Mouse (Mus musculus): ENCODE measurements around the gene Phldb2. TPM values are rescaled to one million over a fixed set of nuclear protein-coding genes. Genes with fewer than 3 reads are reported as not detected.

Gene Phldb2
- polyA plus RNA-seq, 1 experiment from 2014 or later = 17.4 TPM

- no peak overlapping the region for H3K4me3 ChIP-seq
- H3K9ac ChIP-seq = no peak overlapping the region
- H3K4me2 ChIP-seq = no peak overlapping the region
- no peak for ATAC-seq
- H3K27ac ChIP-seq = no peak overlapping the region
- no peaks in the 10 kb centered on the region for H3K27me3 ChIP-seq (replicated peaks)
- H3K36me3 ChIP-seq = no peaks in the 10 kb centered on the region
- peaks cover 7% of the 10 kb centered on the region; the same call in 1 of the 2 replicates for H3K4me1 ChIP-seq
- 64% methylated on average over 6 of the region's 6 CpGs for WGBS (ENCODE audit: insufficient replicate concordance)
- no peaks in the 10 kb centered on the region for H3K9me3 ChIP-seq (replicated peaks)
Observed at GRCm38 (mm10) chr16:45923731-45924424, 29.5 kb downstream of the Phldb2 start.

DNA sequence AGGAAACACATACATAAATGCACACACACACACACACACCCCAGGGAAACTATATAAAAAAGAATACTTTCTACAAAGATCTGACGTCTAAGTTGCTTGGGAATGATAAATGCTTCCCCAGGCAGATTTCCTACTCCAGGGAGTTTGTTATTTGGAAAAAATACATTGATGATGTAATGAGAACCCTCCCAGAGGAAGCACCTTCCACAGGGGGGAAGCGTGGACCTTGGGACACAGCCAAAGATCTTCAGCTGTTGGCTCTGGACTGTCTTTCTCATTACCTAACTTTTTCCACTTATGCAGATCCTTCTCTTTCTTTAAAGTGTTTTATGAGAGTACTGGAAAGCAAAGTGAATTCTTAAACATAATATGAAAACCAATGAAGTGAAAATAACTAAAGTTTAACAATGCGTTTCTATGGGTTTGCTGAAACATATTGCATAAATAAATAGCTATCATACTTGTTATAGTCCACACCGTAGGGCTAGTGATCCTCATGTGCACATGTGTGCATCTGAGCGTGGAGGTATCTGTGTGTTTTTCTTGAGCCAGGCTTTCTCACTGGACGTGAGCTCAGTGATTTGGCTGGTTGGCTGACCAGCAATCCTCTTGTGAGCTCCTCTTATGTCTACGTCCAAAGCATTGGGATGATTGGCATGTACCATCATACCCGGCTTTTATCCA is 30.7 kb downstream of the Phldb2 start:
- no peaks in the 10 kb centered on the region for H3K9me3 ChIP-seq (replicated peaks)
- no peak overlapping the region for H3K4me2 ChIP-seq
- no peak for ATAC-seq
- no peaks in the 10 kb centered on the region for H3K36me3 ChIP-seq
- no peak overlapping the region for H3K9ac ChIP-seq
- no peaks in the 10 kb centered on the region for H3K27me3 ChIP-seq (replicated peaks)
- peaks cover 1% of the 10 kb centered on the region; the same call in 1 of the 2 replicates for H3K4me1 ChIP-seq
- no peak overlapping the region for H3K27ac ChIP-seq
- 65% methylated on average over 8 of the region's 8 CpGs for WGBS (ENCODE audit: insufficient replicate concordance)
- no peak overlapping the region for H3K4me3 ChIP-seq

GRCm38 (mm10) chr16:45919572-45919971 is 33.8 kb downstream of the Phldb2 start:
- Histone ChIP-seq H3K4me3 (no peak overlapping the region), H3K9ac (no peak overlapping the region), H3K27ac (no peak overlapping the region), H3K4me1 (no peaks in the 10 kb centered on the region), H3K9me3 (replicated peaks) (no peaks in the 10 kb centered on the region), H3K36me3 (no peaks in the 10 kb centered on the region), H3K4me2 (no peak overlapping the region), H3K27me3 (replicated peaks) (no peaks in the 10 kb centered on the region)
- 65% methylated on average over 8 of the region's 8 CpGs for WGBS (ENCODE audit: insufficient replicate concordance)
- ATAC-seq = no peak

- Histone ChIP-seq H3K27ac (no peak overlapping the region), H3K9me3 (replicated peaks) (no peaks in the 10 kb centered on the region), H3K4me1 (no peaks in the 10 kb centered on the region), H3K4me2 (no peak overlapping the region), H3K36me3 (no peaks in the 10 kb centered on the region), H3K9ac (no peak overlapping the region), H3K4me3 (no peak overlapping the region), H3K27me3 (replicated peaks) (no peaks in the 10 kb centered on the region)
- no peak for ATAC-seq
- WGBS (ENCODE audit: insufficient replicate concordance) = 73% methylated on average over 8 of the region's 8 CpGs
Observed at GRCm38 (mm10) chr16:45903595-45903994, 49.8 kb downstream of the Phldb2 start.

GRCm38 (mm10) chr16:45898459-45898858 is 54.9 kb downstream of the Phldb2 start:
- WGBS (ENCODE audit: insufficient replicate concordance) = 69% methylated on average over 3 of the region's 3 CpGs
- no peak for ATAC-seq

GRCm38 (mm10) chr16:45896587-45896986 is 56.8 kb downstream of the Phldb2 start:
- ATAC-seq = no peak
- Histone ChIP-seq H3K27ac (no peak overlapping the region), H3K27me3 (replicated peaks) (no peaks in the 10 kb centered on the region), H3K36me3 (no peaks in the 10 kb centered on the region), H3K9ac (no peak overlapping the region), H3K4me1 (no peaks in the 10 kb centered on the region), H3K9me3 (replicated peaks) (no peaks in the 10 kb centered on the region), H3K4me2 (no peak overlapping the region), H3K4me3 (no peak overlapping the region)
- WGBS (ENCODE audit: insufficient replicate concordance) = 67% methylated on average over 2 of the region's 2 CpGs

More at GRCm38 (mm10) chr16:45898459-45898858, 54.9 kb downstream of the Phldb2 start:
- Histone ChIP-seq H3K27me3 (replicated peaks) (no peaks in the 10 kb centered on the region), H3K4me3 (no peak overlapping the region), H3K9me3 (replicated peaks) (no peaks in the 10 kb centered on the region), H3K4me1 (no peaks in the 10 kb centered on the region), H3K4me2 (no peak overlapping the region), H3K27ac (no peak overlapping the region), H3K9ac (no peak overlapping the region), H3K36me3 (no peaks in the 10 kb centered on the region)

- H3K4me1 ChIP-seq = no peaks in the 10 kb centered on the region
- H3K4me3 ChIP-seq = no peak overlapping the region
- no peaks in the 10 kb centered on the region for H3K36me3 ChIP-seq
- no peak overlapping the region for H3K4me2 ChIP-seq
- H3K9me3 ChIP-seq (replicated peaks) = no peaks in the 10 kb centered on the region
- no peak for ATAC-seq
- no peak overlapping the region for H3K27ac ChIP-seq
- no peak overlapping the region for H3K9ac ChIP-seq
- H3K27me3 ChIP-seq (replicated peaks) = no peaks in the 10 kb centered on the region
- WGBS (ENCODE audit: insufficient replicate concordance) = 61% methylated on average over 5 of the region's 5 CpGs
Observed at GRCm38 (mm10) chr16:45894998-45895397, 58.4 kb downstream of the Phldb2 start.

- WGBS (ENCODE audit: insufficient replicate concordance) = 69% methylated on average over 2 of the region's 2 CpGs
- ATAC-seq = 0 out of 2 replicates have a peak, but pooled peaks have one; percentile 42
- Histone ChIP-seq H3K4me3 (no peak overlapping the region), H3K36me3 (no peaks in the 10 kb centered on the region), H3K9me3 (replicated peaks) (no peaks in the 10 kb centered on the region), H3K27ac (no peak overlapping the region), H3K4me1 (no peaks in the 10 kb centered on the region), H3K9ac (no peak overlapping the region), H3K27me3 (replicated peaks) (no peaks in the 10 kb centered on the region), H3K4me2 (no peak overlapping the region)
Observed at GRCm38 (mm10) chr16:45893796-45894195, 59.6 kb downstream of the Phldb2 start.

- Histone ChIP-seq H3K9me3 (replicated peaks) (no peaks in the 10 kb centered on the region), H3K27me3 (replicated peaks) (no peaks in the 10 kb centered on the region), H3K4me2 (no peak overlapping the region), H3K9ac (no peak overlapping the region), H3K27ac (no peak overlapping the region), H3K4me1 (no peaks in the 10 kb centered on the region), H3K36me3 (no peaks in the 10 kb centered on the region), H3K4me3 (no peak overlapping the region)
- 39% methylated on average over 1 of the region's 1 CpGs for WGBS (ENCODE audit: insufficient replicate concordance)
- ATAC-seq = no peak
Observed at GRCm38 (mm10) chr16:45892928-45893327, 60.5 kb downstream of the Phldb2 start.

DNA sequence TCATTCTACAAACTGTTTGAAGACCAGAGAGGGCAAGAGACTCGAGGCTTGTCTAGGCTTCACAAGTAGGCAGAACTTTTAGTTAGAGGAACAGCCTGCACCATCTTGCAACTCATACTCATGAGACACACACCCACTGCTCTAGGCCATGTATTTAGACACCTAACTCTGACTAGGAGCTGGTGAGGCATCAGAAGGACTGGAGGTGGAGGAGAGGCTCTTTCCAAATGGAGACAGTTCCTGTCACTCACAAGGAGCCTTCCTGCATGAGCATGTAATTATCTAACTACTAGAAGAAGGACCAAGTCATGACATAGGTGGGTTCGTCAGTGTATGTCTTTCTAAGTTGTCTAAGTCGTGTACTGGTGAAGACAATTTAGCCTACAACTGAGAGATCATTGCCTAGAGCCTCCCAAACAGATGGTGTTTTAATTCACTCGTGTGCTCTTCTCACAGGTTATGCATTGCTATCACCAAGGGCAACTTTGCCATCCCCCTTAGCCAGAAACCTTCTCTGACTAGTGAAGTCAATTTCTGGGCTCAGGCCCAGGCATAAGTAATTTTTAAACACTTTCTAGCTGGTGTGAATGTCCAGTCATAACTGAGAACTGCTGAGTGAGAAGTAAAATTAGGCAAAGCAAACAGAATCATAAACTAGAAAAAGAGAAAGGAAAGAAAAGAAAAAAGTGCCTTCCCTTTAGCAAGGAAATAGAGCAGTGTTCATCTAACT is 62.8 kb downstream of the Phldb2 start:
- Histone ChIP-seq H3K27ac (no peak overlapping the region), H3K9me3 (replicated peaks) (no peaks in the 10 kb centered on the region), H3K4me2 (no peak overlapping the region), H3K9ac (no peak overlapping the region), H3K36me3 (no peaks in the 10 kb centered on the region), H3K4me3 (no peak overlapping the region), H3K27me3 (replicated peaks) (no peaks in the 10 kb centered on the region), H3K4me1 (no peaks in the 10 kb centered on the region)
- WGBS (ENCODE audit: insufficient replicate concordance) = 51% methylated on average over 4 of the region's 4 CpGs
- no peak for ATAC-seq

DNA sequence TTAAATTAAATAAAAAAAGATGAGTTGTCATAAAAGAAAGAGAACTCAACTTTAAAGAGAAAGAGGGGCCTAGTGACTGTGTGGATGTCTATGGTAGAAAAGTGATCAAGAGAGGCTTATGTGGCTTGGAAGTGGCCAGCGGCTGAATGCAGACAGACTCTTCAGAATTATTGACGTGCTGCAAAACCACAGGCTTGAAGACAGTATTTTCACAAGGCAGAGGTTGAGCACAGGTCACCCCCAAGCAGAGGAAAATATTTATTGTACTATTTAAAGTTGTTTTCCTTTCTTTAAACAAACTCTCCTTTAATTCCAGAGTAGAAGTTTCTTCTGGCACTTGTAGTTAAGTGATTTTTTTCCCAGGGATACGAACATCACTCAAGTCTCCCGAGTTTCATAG is 63.8 kb downstream of the Phldb2 start:
- no peak overlapping the region for H3K27ac ChIP-seq
- no peaks in the 10 kb centered on the region for H3K9me3 ChIP-seq (replicated peaks)
- H3K27me3 ChIP-seq (replicated peaks) = no peaks in the 10 kb centered on the region
- no peaks in the 10 kb centered on the region for H3K4me1 ChIP-seq
- WGBS (ENCODE audit: insufficient replicate concordance) = 55% methylated on average over 4 of the region's 4 CpGs
- no peaks in the 10 kb centered on the region for H3K36me3 ChIP-seq
- no peak overlapping the region for H3K4me3 ChIP-seq
- no peak overlapping the region for H3K4me2 ChIP-seq
- ATAC-seq = no peak
- H3K9ac ChIP-seq = no peak overlapping the region

- ATAC-seq = no peak
- Histone ChIP-seq H3K9ac (no peak overlapping the region), H3K9me3 (replicated peaks) (no peaks in the 10 kb centered on the region), H3K27me3 (replicated peaks) (no peaks in the 10 kb centered on the region), H3K4me2 (no peak overlapping the region), H3K36me3 (no peaks in the 10 kb centered on the region), H3K27ac (no peak overlapping the region), H3K4me1 (no peaks in the 10 kb centered on the region), H3K4me3 (no peak overlapping the region)
- 30% methylated on average over 5 of the region's 5 CpGs for WGBS (ENCODE audit: insufficient replicate concordance)
Observed at GRCm38 (mm10) chr16:45886599-45886998, 66.8 kb downstream of the Phldb2 start.

Data from liver, embryonic 12.5 days (tissue).